Mouse (Mus musculus) lung, adult 2 months (tissue): ENCODE measurements at regions not wholly inside any gene's neighbourhood (a gene's known extent, or its start where the extent isn't known, plus 50 kb on each side); places are given as distances from the start of the nearest gene placed in this dataset.

Experiments
- CTCF ChIP-seq: fragments of 200-500 bp; IDR thresholded peaks from 2 replicates; pipeline ENCODE4 v1.5.1; 2011; ENCODE audit warnings: mild to moderate bottlenecking, low read length, control low read depth; ENCODE audit not compliant: insufficient read depth
- POLR2A ChIP-seq: fragments of 200-500 bp; IDR thresholded peaks from 2 replicates; pipeline ENCODE4 v1.6.1; 2011; ENCODE audit warnings: low read depth, mild to moderate bottlenecking, control low read depth, low read length, borderline replicate concordance; ENCODE audit errors: extremely low read depth

DNA sequence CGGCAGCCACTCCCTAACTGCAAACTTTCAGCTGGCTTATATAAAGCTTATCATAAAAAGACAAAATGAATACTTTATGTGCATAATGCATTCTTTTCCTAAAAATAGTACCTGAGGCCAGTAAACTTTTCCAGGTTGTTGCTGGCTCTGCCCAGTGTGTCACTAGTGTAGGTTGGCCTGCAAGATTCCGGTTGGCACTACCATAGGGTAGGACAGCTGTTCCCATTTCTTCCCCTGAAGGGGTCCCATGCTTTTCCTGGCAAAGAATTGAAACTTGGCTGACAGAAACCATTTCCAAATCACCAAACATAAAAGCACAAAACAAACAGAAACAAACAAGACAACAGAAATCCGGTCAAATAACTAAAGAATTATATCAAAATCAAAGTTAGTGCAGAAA lies 789.6 kb upstream of the Adgrl4 start:
- TF ChIP-seq POLR2A (no peak), CTCF (no peak)
